ENCODE assay signal across 25 mouse cellular contexts in genomic region chr1:126535527-126535926, GRCm38 (mm10).
DNase-seq lines count a peak whose midpoint lies in the region; ATAC-seq and TF ChIP-seq lines count a peak whose summit lies in the region.
"Had no signal": no experiment of that assay in that cellular context is flagged by ENCODE, and none has a peak within 500 bp of the region (broad histone marks: within the 10 kb centered on the region; RNA-seq: fewer than 3 reads in every experiment).

No protein-coding gene starts in this region.

- in situ Hi-C loops in Patski (cut with MboI; ENCODE audit: low pct_unique_long_range_greater_than_20kb) = no loop called here

- DNase-seq in limb, embryonic 14.5 days (ENCODE audit: low spot score) = peak; percentile 35
- DNase-seq in limb, embryonic 10.5 days (ENCODE audit: low spot score) = no peak
- peak; percentile 25 for DNase-seq in Patski (ENCODE audit: low read depth, low spot score)
- DNase-seq in skeletal muscle tissue, adult 2 months (ENCODE audit: low read depth, low spot score) = peak; percentile 20
- no peak for DNase-seq in heart, postnatal 25 days (ENCODE audit: low spot score)
- DNase-seq in cerebellum, postnatal 4 days (ENCODE audit: low spot score in 2 of 2) = no peak
- DNase-seq: adrenal gland, adult 8-10 months; cerebellum, adult 11-12 months; cerebellum, adult 8-10 months; cerebellum, postnatal 10 days; cerebellum, postnatal 36 days; forebrain, postnatal 0 days; gastrocnemius, adult 2 months; gastrocnemius, postnatal 14 days; heart, adult 11 months; heart, postnatal 4 days; kidney, adult 18-20 months; kidney, adult 9 months had no signal

- no peak for TF ChIP-seq POLR2A in limb, embryonic 14.5 days (IDR thresholded peaks at IDR 0.05; ENCODE audit: borderline replicate concordance, extremely low read depth, insufficient read depth, insufficient read length)

- no peak for TF ChIP-seq CTCF in Patski (IDR thresholded peaks at IDR 0.05)

- POLR2A ChIA-PET in Patski (lab: Charles Lee) = no interaction called here

- no peak overlapping the region for H3K27ac ChIP-seq in limb, embryonic 14.5 days (replicated peaks; ENCODE audit: low read depth, low read length)
- no peak overlapping the region for H3K27ac ChIP-seq in limb, embryonic 10.5 days
- H3K27ac ChIP-seq: embryonic facial prominence, embryonic 12.5 days; gastrocnemius, adult 2 months; hindbrain, postnatal 0 days had no signal

- H3K36me3 ChIP-seq in limb, embryonic 14.5 days (ENCODE audit: control insufficient read depth, insufficient read depth, low read length) = no peaks in the 10 kb centered on the region
- no peaks in the 10 kb centered on the region for H3K36me3 ChIP-seq in limb, embryonic 10.5 days
- H3K36me3 ChIP-seq: embryonic facial prominence, embryonic 12.5 days had no signal

- ATAC-seq in limb, embryonic 14.5 days (ENCODE audit: low FRiP score, low read depth) = no peak
- peak; percentile 60 for ATAC-seq in Patski
- ATAC-seq: forebrain, embryonic 14.5 days; forebrain, postnatal 0 days; hindbrain, postnatal 0 days; inflammation-experienced regulatory T-cells, adult 6 months; intestine, embryonic 16.5 days had no signal

- intact Hi-C loops in heart, postnatal 25 days (cut with DNase I) = no loop called here

- H3K4me1 ChIP-seq in limb, embryonic 14.5 days (ENCODE audit: control insufficient read depth, insufficient read depth, low read length) = no peaks in the 10 kb centered on the region
- no peaks in the 10 kb centered on the region for H3K4me1 ChIP-seq in limb, embryonic 10.5 days
- H3K4me1 ChIP-seq: embryonic facial prominence, embryonic 12.5 days had no signal

- no peaks in the 10 kb centered on the region for H3K9me3 ChIP-seq in limb, embryonic 14.5 days (ENCODE audit: control insufficient read depth, low read length)
- H3K9me3 ChIP-seq in limb, embryonic 10.5 days (replicated peaks) = no peaks in the 10 kb centered on the region
- H3K9me3 ChIP-seq: embryonic facial prominence, embryonic 12.5 days had no signal

- no peak overlapping the region for H3K9ac ChIP-seq in limb, embryonic 14.5 days (ENCODE audit: low read depth, low read length, severe bottlenecking)
- H3K9ac ChIP-seq: embryonic facial prominence, embryonic 12.5 days; forebrain, postnatal 0 days; hindbrain, embryonic 14.5 days had no signal

- H3K4me2 ChIP-seq in limb, embryonic 14.5 days (replicated peaks; ENCODE audit: low read depth, low read length, severe bottlenecking) = no peak overlapping the region
- H3K4me2 ChIP-seq: embryonic facial prominence, embryonic 12.5 days; heart, embryonic 11.5 days; hindbrain, embryonic 14.5 days had no signal

- H3K4me3 ChIP-seq in limb, embryonic 14.5 days (replicated peaks; ENCODE audit: low read length) = no peak overlapping the region
- no peak overlapping the region for H3K4me3 ChIP-seq in limb, embryonic 10.5 days
- H3K4me3 ChIP-seq: embryonic facial prominence, embryonic 12.5 days; gastrocnemius, adult 2 months had no signal

- H3K27me3 ChIP-seq in limb, embryonic 14.5 days (ENCODE audit: control insufficient read depth, insufficient read depth, low read length) = no peaks in the 10 kb centered on the region
- no peaks in the 10 kb centered on the region for H3K27me3 ChIP-seq in limb, embryonic 10.5 days (ENCODE audit: low read depth, poor library complexity, severe bottlenecking)
- no peaks in the 10 kb centered on the region for H3K27me3 ChIP-seq in Patski
- H3K27me3 ChIP-seq: embryonic facial prominence, embryonic 12.5 days had no signal

- WGBS in limb, embryonic 14.5 days = 39% methylated on average over 1 of the region's 1 CpGs
- 85% methylated on average over 1 of the region's 1 CpGs for WGBS in limb, embryonic 10.5 days

- CTCF ChIA-PET in Patski (lab: Charles Lee) = no interaction called here

Comparison
In these comparisons a context has a peak if more than half of its experiments do, and no peak if none do; other contexts are left out.
1. DNase-seq: peak in limb, embryonic 14.5 days (single experiment), Patski (single experiment) and skeletal muscle tissue, adult 2 months (single experiment); none in limb, embryonic 10.5 days (single experiment), heart, postnatal 25 days (single experiment) and cerebellum, postnatal 4 days (0 of 2).